Mouse (Mus musculus): ENCODE data around the gene Gdf3. TPM values are rescaled to one million over a fixed set of nuclear protein-coding genes. Genes with fewer than 3 reads are reported as not detected.

Gdf3 gene
- polyA plus RNA-seq, 1 experiment from 2014 or later: 0.20 TPM

DNA sequence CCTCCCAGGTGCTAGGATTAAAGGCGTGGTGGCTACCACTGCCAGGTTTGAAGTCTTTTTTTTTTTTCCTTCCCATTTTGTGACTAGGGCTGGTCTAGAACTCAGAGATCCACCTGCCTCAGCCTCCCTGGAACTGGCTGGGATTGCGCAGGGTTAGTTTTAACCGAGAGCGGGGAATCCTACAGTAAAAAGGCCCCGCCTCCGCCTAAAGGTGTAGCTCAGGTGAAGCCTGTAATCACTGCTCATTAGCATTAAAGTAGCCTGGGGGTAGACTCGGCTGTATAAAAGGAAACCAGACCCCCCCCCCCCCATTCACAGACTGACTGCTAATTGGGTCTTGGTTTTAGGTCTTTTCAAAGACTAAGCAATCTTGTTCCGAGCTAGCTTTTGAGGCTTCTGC is 16.2 kb upstream of the Gdf3 start, which contains the start of gene Dppa3:
Dppa3 (plus strand) TSS at position 301 of the 400 bp plus-strand sequence.
- Histone ChIP-seq H3K36me3 (no peaks in the 10 kb centered on the region), H3K4me3 (peak within 1 kb of the TSS; percentile 40), H3K4me2 (peak within 1 kb of the TSS; percentile 65), H3K27me3 (replicated peaks) (peaks cover 45% of the 10 kb centered on the region), H3K4me1 (0 out of 2 replicates have a peak, but pooled peaks cover 6% of the 10 kb centered on the region), H3K9ac (no peak within 1 kb of the TSS), H3K27ac (replicated peaks) (no peak within 1 kb of the TSS), H3K9me3 (no peaks in the 10 kb centered on the region)
- WGBS: 74% methylated on average over 8 of the region's 8 CpGs
- ATAC-seq (ENCODE audit: extremely low read depth, insufficient number of reproducible peaks, low FRiP score, low TSS enrichment): no peak

DNA sequence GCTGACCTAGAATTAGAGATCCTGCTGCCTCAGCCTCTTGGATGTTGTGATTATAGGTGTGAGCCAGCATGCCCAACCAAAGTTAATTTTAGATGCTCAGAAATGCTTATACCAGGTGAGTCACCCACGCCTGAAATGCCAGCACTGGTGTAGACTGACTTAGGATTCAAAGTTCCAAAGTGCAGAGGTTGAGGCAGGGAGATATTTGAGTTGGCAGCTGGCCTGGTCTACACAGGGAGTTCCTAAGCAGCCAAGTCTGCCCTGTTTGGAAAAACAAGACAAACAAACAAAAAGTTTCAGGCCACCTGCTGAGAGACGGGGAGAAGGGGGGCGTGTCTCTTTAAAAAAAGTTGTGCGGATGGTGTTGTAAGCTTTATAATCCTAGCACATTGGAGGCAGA is 15.3 kb upstream of the Gdf3 start:
- Histone ChIP-seq H3K36me3 (no peaks in the 10 kb centered on the region), H3K4me3 (no peak overlapping the region), H3K27ac (replicated peaks) (no peak overlapping the region), H3K4me1 (0 out of 2 replicates have a peak, but pooled peaks cover 6% of the 10 kb centered on the region), H3K9me3 (no peaks in the 10 kb centered on the region), H3K4me2 (no peak overlapping the region), H3K27me3 (replicated peaks) (peaks cover 41% of the 10 kb centered on the region), H3K9ac (no peak overlapping the region)
- 66% methylated on average over 4 of the region's 4 CpGs for WGBS
- no peak for ATAC-seq (ENCODE audit: extremely low read depth, insufficient number of reproducible peaks, low FRiP score, low TSS enrichment)

DNA sequence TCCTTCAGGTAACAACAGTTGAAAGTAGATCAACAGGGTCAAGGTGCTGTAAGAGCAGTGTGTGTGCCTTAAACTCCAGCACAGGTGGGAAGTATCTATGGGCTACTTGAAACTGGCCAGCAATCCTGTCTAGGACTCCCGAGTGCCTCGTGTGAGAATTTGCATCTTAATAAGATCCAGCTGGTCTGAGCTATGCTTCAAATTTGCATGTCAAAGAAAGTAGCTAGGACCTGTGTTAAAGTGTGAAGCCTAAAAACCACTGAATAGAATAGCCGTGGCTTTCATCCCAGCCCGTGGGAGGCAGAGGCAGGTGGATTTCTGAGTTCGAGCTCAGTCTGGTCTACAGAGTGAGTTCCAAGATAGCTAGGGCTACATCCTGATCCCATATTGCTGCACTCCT is 14.6 kb upstream of the Gdf3 start:
- no peak overlapping the region for H3K27ac ChIP-seq (replicated peaks)
- H3K4me2 ChIP-seq: no peak overlapping the region
- WGBS: 45% methylated on average over 5 of the region's 5 CpGs
- H3K4me3 ChIP-seq: no peak overlapping the region
- ATAC-seq (ENCODE audit: extremely low read depth, insufficient number of reproducible peaks, low FRiP score, low TSS enrichment): no peak
- H3K9me3 ChIP-seq: no peaks in the 10 kb centered on the region
- H3K9ac ChIP-seq: no peak overlapping the region
- H3K27me3 ChIP-seq (replicated peaks): peaks cover 37% of the 10 kb centered on the region
- H3K36me3 ChIP-seq: no peaks in the 10 kb centered on the region
- 0 out of 2 replicates have a peak, but pooled peaks cover 6% of the 10 kb centered on the region for H3K4me1 ChIP-seq

DNA sequence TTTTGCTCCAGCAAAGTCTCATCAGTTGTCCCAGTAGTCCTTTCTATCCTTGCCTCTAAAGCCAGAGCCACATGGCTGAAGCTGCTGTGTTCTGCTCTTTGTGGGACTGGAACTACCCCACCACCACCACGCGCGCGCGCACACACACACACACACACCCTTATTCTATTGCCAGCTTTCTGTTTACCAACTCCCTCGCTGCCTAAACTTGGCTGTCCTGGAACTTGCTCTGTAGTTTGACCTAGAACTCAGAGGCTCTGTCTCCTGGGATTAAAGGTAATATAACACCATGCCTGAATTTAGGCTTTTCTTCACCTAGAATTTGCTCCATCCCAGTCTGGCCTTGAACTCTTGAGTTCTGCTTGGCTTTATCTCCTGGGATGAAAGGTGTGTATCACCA is 11.2 kb upstream of the Gdf3 start:
- no peaks in the 10 kb centered on the region for H3K9me3 ChIP-seq
- H3K27ac ChIP-seq (replicated peaks): no peak overlapping the region
- no peaks in the 10 kb centered on the region for H3K36me3 ChIP-seq
- peaks cover 6% of the 10 kb centered on the region; the same call in 1 of the 2 replicates for H3K27me3 ChIP-seq (replicated peaks)
- no peak overlapping the region for H3K9ac ChIP-seq
- no peak overlapping the region for H3K4me3 ChIP-seq
- H3K4me1 ChIP-seq: no peaks in the 10 kb centered on the region
- 90% methylated on average over 6 of the region's 6 CpGs for WGBS
- ATAC-seq (ENCODE audit: extremely low read depth, insufficient number of reproducible peaks, low FRiP score, low TSS enrichment): no peak
- H3K4me2 ChIP-seq: no peak overlapping the region

DNA sequence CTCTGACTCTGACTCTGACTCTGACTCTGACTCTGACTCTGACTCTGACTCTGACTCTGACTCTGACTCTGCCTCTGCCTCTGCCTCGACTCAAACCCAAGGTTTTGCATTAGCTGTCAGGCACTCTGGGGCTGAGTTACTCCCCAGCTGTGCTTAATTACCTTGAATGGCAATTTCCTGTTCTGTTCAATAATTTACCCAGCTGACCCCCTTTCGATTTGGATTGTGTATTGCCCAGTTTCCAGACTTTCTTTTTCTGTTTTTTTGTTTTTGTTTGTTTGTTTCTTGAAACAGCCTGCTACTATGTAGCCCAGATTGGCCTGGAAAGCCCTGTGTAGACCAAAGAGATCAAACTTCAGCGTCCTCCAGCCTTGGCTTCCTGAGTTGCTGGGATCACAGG is 6.1 kb upstream of the Gdf3 start:
- Histone ChIP-seq H3K36me3 (no peaks in the 10 kb centered on the region), H3K9ac (no peak overlapping the region), H3K4me2 (no peak overlapping the region), H3K4me1 (no peaks in the 10 kb centered on the region), H3K27ac (replicated peaks) (no peak overlapping the region), H3K4me3 (no peak overlapping the region), H3K9me3 (no peaks in the 10 kb centered on the region), H3K27me3 (replicated peaks) (no peaks in the 10 kb centered on the region)
- no peak for ATAC-seq (ENCODE audit: extremely low read depth, insufficient number of reproducible peaks, low FRiP score, low TSS enrichment)
- 55% methylated on average over 3 of the region's 3 CpGs for WGBS

DNA sequence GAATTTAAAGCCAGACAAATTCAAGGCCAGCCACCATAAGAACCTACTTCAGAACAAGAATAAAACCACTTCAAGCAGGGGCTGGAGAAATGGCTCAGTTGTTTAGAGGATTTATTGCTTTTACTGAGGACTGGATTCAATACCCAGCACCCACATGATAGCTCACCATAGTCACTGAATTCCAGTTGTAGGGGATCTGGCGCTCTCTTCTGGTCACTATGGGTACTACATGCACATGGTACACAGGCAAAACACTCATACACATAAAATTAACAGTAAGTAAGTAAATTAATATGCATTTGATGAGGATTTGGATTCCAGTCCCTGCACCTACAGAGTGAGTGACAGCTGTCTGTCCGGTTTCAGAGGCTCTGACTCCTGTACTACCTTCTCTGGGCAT is 4.2 kb upstream of the Gdf3 start:
- H3K9me3 ChIP-seq: no peaks in the 10 kb centered on the region
- H3K4me1 ChIP-seq: peaks cover 6% of the 10 kb centered on the region
- H3K4me3 ChIP-seq: no peak overlapping the region
- no peak overlapping the region for H3K9ac ChIP-seq
- H3K27me3 ChIP-seq (replicated peaks): 0 out of 2 replicates have a peak, but pooled peaks cover under 1% of the 10 kb centered on the region
- ATAC-seq (ENCODE audit: extremely low read depth, insufficient number of reproducible peaks, low FRiP score, low TSS enrichment): no peak
- no peak overlapping the region for H3K4me2 ChIP-seq
- 54% methylated on average over 2 of the region's 2 CpGs for WGBS
- no peaks in the 10 kb centered on the region for H3K36me3 ChIP-seq
- H3K27ac ChIP-seq (replicated peaks): no peak overlapping the region

DNA sequence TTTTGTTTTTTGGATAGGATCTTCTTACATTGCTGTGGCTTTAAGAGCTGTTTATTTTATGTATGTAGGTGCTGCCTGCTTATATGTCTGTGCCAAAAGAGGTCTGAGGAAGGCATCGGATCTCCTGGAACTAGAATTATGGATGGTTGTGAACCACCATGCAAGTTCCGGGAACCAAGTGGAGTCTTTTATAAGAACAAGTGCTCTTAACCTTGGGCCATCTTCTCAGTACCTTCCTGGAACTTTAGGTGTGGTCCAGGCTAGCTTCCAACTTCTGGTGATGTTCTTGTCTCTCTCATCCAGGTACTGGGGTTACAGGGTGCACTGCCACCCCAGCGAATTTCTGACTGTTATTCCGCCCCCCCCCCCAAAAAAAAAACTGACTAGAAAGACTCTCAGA is 2.5 kb upstream of the Gdf3 start:
- H3K4me3 ChIP-seq: no peak overlapping the region
- no peak overlapping the region for H3K9ac ChIP-seq
- H3K9me3 ChIP-seq: no peaks in the 10 kb centered on the region
- no peak for ATAC-seq (ENCODE audit: extremely low read depth, insufficient number of reproducible peaks, low FRiP score, low TSS enrichment)
- no peaks in the 10 kb centered on the region for H3K36me3 ChIP-seq
- WGBS: 79% methylated on average over 4 of the region's 4 CpGs
- 0 out of 2 replicates have a peak, but pooled peaks cover 4% of the 10 kb centered on the region for H3K27me3 ChIP-seq (replicated peaks)
- no peak overlapping the region for H3K27ac ChIP-seq (replicated peaks)
- no peak overlapping the region for H3K4me2 ChIP-seq
- peaks cover 6% of the 10 kb centered on the region for H3K4me1 ChIP-seq

DNA sequence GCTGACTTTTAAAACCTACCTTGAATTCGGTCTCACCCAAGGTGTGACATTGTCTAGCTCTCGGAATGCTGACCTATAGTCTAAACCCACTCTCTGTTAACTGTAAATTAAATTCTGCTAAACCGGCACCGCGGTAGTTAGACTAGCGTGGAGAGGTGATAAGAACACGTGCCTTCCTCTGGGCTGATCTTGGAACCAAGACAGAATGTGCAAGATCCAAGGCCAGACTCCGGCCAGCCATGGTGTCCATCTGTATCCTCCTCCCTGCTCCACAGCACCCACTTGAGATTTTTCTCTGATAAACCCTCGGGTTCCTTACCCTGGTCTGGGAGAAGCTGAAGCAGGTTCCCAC is 534 bp downstream of the Gdf3 start:
- H3K4me1 ChIP-seq: peaks cover 6% of the 10 kb centered on the region
- 0 out of 2 replicates have a peak, but pooled peaks cover 4% of the 10 kb centered on the region for H3K27me3 ChIP-seq (replicated peaks)
- ATAC-seq (ENCODE audit: extremely low read depth, insufficient number of reproducible peaks, low FRiP score, low TSS enrichment): no peak
- 24% methylated on average over 9 of the region's 9 CpGs for WGBS
- H3K4me3 ChIP-seq: peak overlapping the region; percentile 13; the same call in 1 of the 2 replicates
- H3K4me2 ChIP-seq: peak overlapping the region; percentile 51
- no peak overlapping the region for H3K27ac ChIP-seq (replicated peaks)
- no peaks in the 10 kb centered on the region for H3K9me3 ChIP-seq
- no peaks in the 10 kb centered on the region for H3K36me3 ChIP-seq
- H3K9ac ChIP-seq: no peak overlapping the region

DNA sequence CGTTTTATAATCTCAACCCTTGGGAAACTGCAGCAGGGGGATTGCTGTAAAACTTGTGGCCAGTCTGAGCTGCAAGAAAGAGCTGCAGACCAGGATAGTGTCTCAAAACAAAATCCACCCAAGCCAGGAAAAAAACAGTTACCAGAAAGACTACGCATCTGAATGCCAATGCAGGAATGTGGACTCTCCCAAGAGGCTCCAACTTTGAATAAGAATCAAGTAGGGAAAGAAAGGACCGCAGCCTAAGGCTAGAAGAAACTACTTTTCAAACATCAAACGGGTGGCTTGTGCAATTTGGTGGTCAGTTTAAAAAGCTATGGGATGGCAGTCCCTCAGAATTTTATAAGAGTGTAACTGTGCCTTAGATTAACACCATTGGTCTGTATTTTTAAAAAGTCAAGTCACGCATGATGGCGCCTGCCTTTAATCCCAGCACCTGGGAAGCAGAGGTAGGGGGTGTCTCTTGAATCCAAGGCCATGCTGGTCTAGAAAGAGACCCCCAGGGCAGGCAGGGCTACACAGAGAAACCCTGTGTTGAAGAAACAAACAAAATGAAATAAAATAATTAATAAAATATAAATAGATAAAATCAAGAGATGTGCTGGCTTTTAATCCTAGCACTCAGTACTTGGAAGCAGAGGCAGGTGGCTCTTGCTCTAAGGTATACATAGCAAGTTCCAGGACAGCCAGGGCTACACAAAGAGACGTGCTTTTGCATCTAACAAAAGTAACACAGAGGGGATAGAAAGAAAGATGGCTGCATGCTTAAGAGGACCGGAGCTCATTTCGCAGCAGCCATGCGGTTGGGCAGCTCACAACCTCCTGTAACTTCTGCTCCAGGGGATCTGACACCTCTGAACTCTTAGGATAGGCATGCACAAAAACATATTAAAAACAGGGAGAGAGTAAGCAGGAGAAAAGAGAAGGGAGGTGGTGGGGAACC is 1.2 kb downstream of the Gdf3 start:
- WGBS: 68% methylated on average over 10 of the region's 10 CpGs
- 0 out of 2 replicates have a peak, but pooled peaks cover 4% of the 10 kb centered on the region for H3K27me3 ChIP-seq (replicated peaks)

DNA sequence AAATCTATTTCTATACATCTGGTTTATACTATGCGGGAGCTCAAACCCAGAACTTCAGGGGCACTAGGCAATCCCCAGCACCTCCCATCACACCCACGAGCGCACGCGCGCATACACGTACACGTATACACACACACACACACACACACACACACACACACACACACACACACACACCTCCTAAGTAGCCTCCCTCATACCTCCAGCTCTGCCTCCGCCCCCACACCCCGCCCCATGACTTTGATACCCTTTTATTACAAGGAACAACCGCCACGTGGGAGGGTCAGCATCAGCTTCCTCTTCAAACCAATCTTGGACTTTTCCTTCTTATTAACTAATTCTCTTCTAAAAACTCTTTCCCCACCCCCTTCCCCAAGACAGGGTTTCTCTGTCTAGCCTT is 2.2 kb downstream of the Gdf3 start:
- Histone ChIP-seq H3K9ac (no peak overlapping the region), H3K9me3 (no peaks in the 10 kb centered on the region), H3K27ac (replicated peaks) (no peak overlapping the region), H3K36me3 (no peaks in the 10 kb centered on the region), H3K4me1 (peaks cover 6% of the 10 kb centered on the region), H3K27me3 (replicated peaks) (0 out of 2 replicates have a peak, but pooled peaks cover 4% of the 10 kb centered on the region), H3K4me3 (no peak overlapping the region), H3K4me2 (no peak overlapping the region)
- ATAC-seq (ENCODE audit: extremely low read depth, insufficient number of reproducible peaks, low FRiP score, low TSS enrichment): no peak
- WGBS: 85% methylated on average over 12 of the region's 12 CpGs

More for the DNA sequence above, 1.2 kb downstream of the Gdf3 start:
- no peak for ATAC-seq (ENCODE audit: extremely low read depth, insufficient number of reproducible peaks, low FRiP score, low TSS enrichment)
- no peak overlapping the region for H3K4me2 ChIP-seq
- no peaks in the 10 kb centered on the region for H3K9me3 ChIP-seq
- H3K27ac ChIP-seq (replicated peaks): no peak overlapping the region
- H3K4me3 ChIP-seq: no peak overlapping the region
- H3K9ac ChIP-seq: no peak overlapping the region
- no peaks in the 10 kb centered on the region for H3K36me3 ChIP-seq
- peaks cover 6% of the 10 kb centered on the region for H3K4me1 ChIP-seq

DNA sequence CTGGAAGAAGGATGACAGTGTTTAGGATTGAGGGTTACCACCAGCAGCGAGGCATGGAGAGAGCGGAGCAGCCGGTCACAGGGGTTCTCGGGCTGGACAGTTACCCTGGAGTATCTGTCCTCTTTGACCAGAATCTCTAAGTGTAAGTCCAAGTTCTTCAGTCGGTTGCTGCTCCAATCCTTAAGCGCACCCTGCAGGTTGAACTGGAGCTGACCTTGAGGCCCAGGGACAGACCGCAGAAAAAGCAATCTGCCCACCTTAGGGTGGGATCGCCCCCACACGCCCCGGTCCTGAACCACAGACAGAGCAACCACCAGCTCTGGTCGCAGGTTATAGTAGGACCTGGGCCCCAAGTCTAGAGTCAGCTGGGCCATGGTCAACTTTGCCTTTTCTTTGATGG is 3.2 kb downstream of the Gdf3 start:
- no peak overlapping the region for H3K4me3 ChIP-seq
- ATAC-seq (ENCODE audit: extremely low read depth, insufficient number of reproducible peaks, low FRiP score, low TSS enrichment): no peak
- no peak overlapping the region for H3K27ac ChIP-seq (replicated peaks)
- H3K27me3 ChIP-seq (replicated peaks): 0 out of 2 replicates have a peak, but pooled peaks cover 4% of the 10 kb centered on the region
- whole genome bisulfite sequencing: 87% methylated on average over 11 of the region's 11 CpGs
- no peaks in the 10 kb centered on the region for H3K36me3 ChIP-seq
- peaks cover 6% of the 10 kb centered on the region for H3K4me1 ChIP-seq
- no peak overlapping the region for H3K4me2 ChIP-seq
- H3K9ac ChIP-seq: no peak overlapping the region
- H3K9me3 ChIP-seq: no peaks in the 10 kb centered on the region

All from heart, embryonic 13.5 days (tissue).